Mouse (Mus musculus): ENCODE measurements around the gene Gfpt2. TPM values are rescaled to one million over a fixed set of nuclear protein-coding genes. Genes with fewer than 3 reads are reported as not detected.

Gfpt2 gene
- polyA plus RNA-seq, 1 experiment, result 0.52 TPM

- no peak overlapping the region for H3ac ChIP-seq (ENCODE audit: control insufficient read depth, insufficient read length)
- no peak overlapping the region for H3K4me3 ChIP-seq
- no peaks in the 10 kb centered on the region for H3K27me3 ChIP-seq (ENCODE audit: control insufficient read depth, insufficient read depth, insufficient read length)
- H3K4me2 ChIP-seq (ENCODE audit: low read depth), result no peak overlapping the region
- no peaks in the 10 kb centered on the region for H3K79me2 ChIP-seq (ENCODE audit: control insufficient read depth, insufficient read depth)
- TF ChIP-seq REST (IDR thresholded peaks at IDR 0.05; ENCODE audit: insufficient read depth, insufficient read length) (no peak), SRF (IDR thresholded peaks at IDR 0.05; ENCODE audit: control insufficient read depth, insufficient read length, low read depth) (no peak), MYOG (IDR thresholded peaks at IDR 0.05; ENCODE audit: control insufficient read depth in 1 of 3, insufficient read depth in 1 of 3, insufficient read length in 2 of 3, low read depth in 2 of 3) (no peak), E2F4 (IDR thresholded peaks at IDR 0.05; ENCODE audit: insufficient read depth) (no peak), TCF12 (IDR thresholded peaks at IDR 0.05; ENCODE audit: insufficient read depth, poor library complexity, severe bottlenecking) (no peak), MAX (IDR thresholded peaks at IDR 0.05; ENCODE audit: low read depth) (no peak), POLR2A (IDR thresholded peaks at IDR 0.05; ENCODE audit: insufficient read length, low read depth) (no peak), CEBPB (IDR thresholded peaks at IDR 0.05; ENCODE audit: insufficient read depth, poor library complexity, severe bottlenecking) (no peak), TCF3 (IDR thresholded peaks at IDR 0.05; ENCODE audit: insufficient read length, low read depth) (no peak), USF1 (IDR thresholded peaks at IDR 0.05; ENCODE audit: low read depth) (no peak), POLR2AphosphoS2 (IDR thresholded peaks at IDR 0.05; ENCODE audit: insufficient read length, low read depth) (no peak), MYOD1 (IDR thresholded peaks at IDR 0.05; ENCODE audit: control insufficient read depth in 1 of 3, insufficient read length in 2 of 3, low read depth in 2 of 3) (no peak)
- no peaks in the 10 kb centered on the region for H3K36me3 ChIP-seq (ENCODE audit: control insufficient read depth, insufficient read depth)
Observed at GRCm38 (mm10) chr11:49770676-49771550, 23.1 kb upstream of the Gfpt2 start.

- Histone ChIP-seq H3ac (ENCODE audit: control insufficient read depth, insufficient read length) (no peak overlapping the region), H3K79me2 (ENCODE audit: control insufficient read depth, insufficient read depth) (no peaks in the 10 kb centered on the region), H3K36me3 (ENCODE audit: control insufficient read depth, insufficient read depth) (no peaks in the 10 kb centered on the region), H3K4me3 (no peak overlapping the region), H3K4me2 (ENCODE audit: low read depth) (no peak overlapping the region), H3K27me3 (ENCODE audit: control insufficient read depth, insufficient read depth, insufficient read length) (peaks cover under 1% of the 10 kb centered on the region)
- TF ChIP-seq REST (IDR thresholded peaks at IDR 0.05; ENCODE audit: insufficient read depth, insufficient read length), result no peak
- no peak for TF ChIP-seq MAX (IDR thresholded peaks at IDR 0.05; ENCODE audit: low read depth)
- TF ChIP-seq MYOD1 (IDR thresholded peaks at IDR 0.05; ENCODE audit: control insufficient read depth in 1 of 3, insufficient read length in 2 of 3, low read depth in 2 of 3), result peak in 2 of 3 experiments; percentile 18 to 46
- no peak for TF ChIP-seq E2F4 (IDR thresholded peaks at IDR 0.05; ENCODE audit: insufficient read depth)
- peak in 2 of 3 experiments; percentile 53 to 72 for TF ChIP-seq MYOG (IDR thresholded peaks at IDR 0.05; ENCODE audit: control insufficient read depth in 1 of 3, insufficient read depth in 1 of 3, insufficient read length in 2 of 3, low read depth in 2 of 3)
Observed at GRCm38 (mm10) chr11:49772251-49772650, 21.7 kb upstream of the Gfpt2 start.

GRCm38 (mm10) chr11:49774894-49775293 is 19.1 kb upstream of the Gfpt2 start:
- peaks cover 7% of the 10 kb centered on the region for H3K27me3 ChIP-seq (ENCODE audit: control insufficient read depth, insufficient read depth, insufficient read length)
- H3K4me3 ChIP-seq, result no peak overlapping the region
- H3K36me3 ChIP-seq (ENCODE audit: control insufficient read depth, insufficient read depth), result no peaks in the 10 kb centered on the region
- TF ChIP-seq REST (IDR thresholded peaks at IDR 0.05; ENCODE audit: insufficient read depth, insufficient read length) (no peak), USF1 (IDR thresholded peaks at IDR 0.05; ENCODE audit: low read depth) (no peak), TCF12 (IDR thresholded peaks at IDR 0.05; ENCODE audit: insufficient read depth, poor library complexity, severe bottlenecking) (no peak), SRF (IDR thresholded peaks at IDR 0.05; ENCODE audit: control insufficient read depth, insufficient read length, low read depth) (no peak), E2F4 (IDR thresholded peaks at IDR 0.05; ENCODE audit: insufficient read depth) (no peak), MYOG (IDR thresholded peaks at IDR 0.05; ENCODE audit: control insufficient read depth in 1 of 3, insufficient read depth in 1 of 3, insufficient read length in 2 of 3, low read depth in 2 of 3) (no peak), TCF3 (IDR thresholded peaks at IDR 0.05; ENCODE audit: insufficient read length, low read depth) (no peak), CEBPB (IDR thresholded peaks at IDR 0.05; ENCODE audit: insufficient read depth, poor library complexity, severe bottlenecking) (no peak), POLR2A (IDR thresholded peaks at IDR 0.05; ENCODE audit: insufficient read length, low read depth) (no peak), MYOD1 (IDR thresholded peaks at IDR 0.05; ENCODE audit: control insufficient read depth in 1 of 3, insufficient read length in 2 of 3, low read depth in 2 of 3) (no peak), POLR2AphosphoS2 (IDR thresholded peaks at IDR 0.05; ENCODE audit: insufficient read length, low read depth) (no peak), MAX (IDR thresholded peaks at IDR 0.05; ENCODE audit: low read depth) (no peak)
- H3K79me2 ChIP-seq (ENCODE audit: control insufficient read depth, insufficient read depth), result no peaks in the 10 kb centered on the region
- H3ac ChIP-seq (ENCODE audit: control insufficient read depth, insufficient read length), result no peak overlapping the region
- no peak overlapping the region for H3K4me2 ChIP-seq (ENCODE audit: low read depth)

GRCm38 (mm10) chr11:49778844-49779243 is 15.1 kb upstream of the Gfpt2 start:
- H3K79me2 ChIP-seq (ENCODE audit: control insufficient read depth, insufficient read depth), result no peaks in the 10 kb centered on the region
- H3K36me3 ChIP-seq (ENCODE audit: control insufficient read depth, insufficient read depth), result no peaks in the 10 kb centered on the region
- no peak overlapping the region for H3K4me2 ChIP-seq (ENCODE audit: low read depth)
- H3K4me3 ChIP-seq, result no peak overlapping the region
- no peak for TF ChIP-seq SRF (IDR thresholded peaks at IDR 0.05; ENCODE audit: control insufficient read depth, insufficient read length, low read depth)
- TF ChIP-seq POLR2AphosphoS2 (IDR thresholded peaks at IDR 0.05; ENCODE audit: insufficient read length, low read depth), result no peak
- TF ChIP-seq CEBPB (IDR thresholded peaks at IDR 0.05; ENCODE audit: insufficient read depth, poor library complexity, severe bottlenecking), result no peak
- TF ChIP-seq MYOD1 (IDR thresholded peaks at IDR 0.05; ENCODE audit: control insufficient read depth in 1 of 3, insufficient read length in 2 of 3, low read depth in 2 of 3), result no peak
- TF ChIP-seq MAX (IDR thresholded peaks at IDR 0.05; ENCODE audit: low read depth), result no peak
- TF ChIP-seq TCF3 (IDR thresholded peaks at IDR 0.05; ENCODE audit: insufficient read length, low read depth), result no peak
- no peak for TF ChIP-seq TCF12 (IDR thresholded peaks at IDR 0.05; ENCODE audit: insufficient read depth, poor library complexity, severe bottlenecking)
- TF ChIP-seq POLR2A (IDR thresholded peaks at IDR 0.05; ENCODE audit: insufficient read length, low read depth), result no peak
- no peak for TF ChIP-seq E2F4 (IDR thresholded peaks at IDR 0.05; ENCODE audit: insufficient read depth)
- TF ChIP-seq MYOG (IDR thresholded peaks at IDR 0.05; ENCODE audit: control insufficient read depth in 1 of 3, insufficient read depth in 1 of 3, insufficient read length in 2 of 3, low read depth in 2 of 3), result no peak
- TF ChIP-seq USF1 (IDR thresholded peaks at IDR 0.05; ENCODE audit: low read depth), result no peak
- no peak for TF ChIP-seq REST (IDR thresholded peaks at IDR 0.05; ENCODE audit: insufficient read depth, insufficient read length)
- no peak overlapping the region for H3ac ChIP-seq (ENCODE audit: control insufficient read depth, insufficient read length)
- H3K27me3 ChIP-seq (ENCODE audit: control insufficient read depth, insufficient read depth, insufficient read length), result peaks cover 7% of the 10 kb centered on the region
